Mouse (Mus musculus) forebrain, embryonic 13.5 days (tissue): ENCODE results near the gene Pde4d. TPM values are rescaled to one million over a fixed set of nuclear protein-coding genes. Genes with fewer than 3 reads are reported as not detected.

Experiments
- ATAC-seq: fragments of 200-750 bp; cut with Nextera tagmentation; 2 replicates; pipeline ENCODE4 v1.8.0; 2017
- H3K27ac ChIP-seq: fragments of 300-500 bp; sonication (generic); 2 replicates; pipeline ENCODE4 v1.5.1; 2015; ENCODE audit warnings: inconsistent platforms, mild to moderate bottlenecking, moderate library complexity
- H3K27me3 ChIP-seq: fragments of 300-500 bp; sonication (generic); 2 replicates; pipeline ENCODE4 v1.6.1; 2015; ENCODE audit warnings: mild to moderate bottlenecking, inconsistent platforms
- H3K36me3 ChIP-seq: fragments of 300-500 bp; sonication (generic); 2 replicates; pipeline ENCODE4 v1.6.1; 2015; ENCODE audit warnings: mild to moderate bottlenecking, inconsistent platforms; ENCODE audit not compliant: poor library complexity, severe bottlenecking
- H3K4me1 ChIP-seq: fragments of 300-500 bp; sonication (generic); 2 replicates; pipeline ENCODE4 v1.6.1; 2015; ENCODE audit warnings: inconsistent platforms
- H3K4me2 ChIP-seq: fragments of 300-500 bp; sonication (generic); 2 replicates; pipeline ENCODE4 v1.6.1; 2015; ENCODE audit warnings: inconsistent platforms, mild to moderate bottlenecking, moderate library complexity
- H3K4me3 ChIP-seq: fragments of 300-500 bp; sonication (generic); 2 replicates; pipeline ENCODE4 v1.5.1; 2015; ENCODE audit warnings: mild to moderate bottlenecking, inconsistent platforms
- H3K9ac ChIP-seq: fragments of 300-500 bp; sonication (generic); 2 replicates; pipeline ENCODE4 v1.6.1; 2015; ENCODE audit warnings: mild to moderate bottlenecking, inconsistent platforms
- H3K9me3 ChIP-seq: fragments of 300-500 bp; sonication (generic); replicated peaks from 2 replicates; pipeline ENCODE4 v1.6.1; 2016; ENCODE audit warnings: inconsistent platforms
- WGBS: fragments of 180-500 bp; shearing (Covaris S2); methylation state at CpG from one replicate; pipeline ENCODE4 v1.1.7; 2015; 5-methylcytosine and 5-hydroxymethylcytosine counted together
- polyA plus RNA-seq: library from polyadenylated mRNA; unstranded; fragments of >200 nt; fragmentation: Nextera tagmentation; extraction: Ambion mirVana; gene quantifications from 2 replicates; pipeline ENCODE4 v1.2.1, GENCODE M21; 2015

Pde4d gene
- polyA plus RNA-seq, 1 experiment from 2014 or later: 11.9 TPM

DNA sequence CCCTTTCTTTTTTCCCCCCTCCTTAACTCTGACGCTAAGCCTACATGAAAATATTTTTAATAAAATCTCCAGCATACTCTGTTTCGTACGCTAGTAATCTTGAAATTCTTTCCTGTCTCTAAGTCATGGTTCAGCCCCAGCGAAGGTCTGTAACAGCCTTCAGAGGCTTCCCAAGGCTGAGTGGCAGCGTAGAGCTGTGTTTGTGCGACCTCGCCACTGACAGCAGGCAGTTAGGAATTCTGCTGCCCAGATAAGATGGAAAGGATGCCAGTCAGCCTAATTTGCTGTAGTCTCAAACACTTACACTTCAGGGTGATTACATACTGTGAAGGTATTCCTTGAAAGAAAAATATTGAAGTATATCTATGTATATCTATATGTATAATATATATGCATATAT, 371.5 kb downstream of the Pde4d start:
- no peaks in the 10 kb centered on the region for H3K4me1 ChIP-seq
- H3K4me2 ChIP-seq: no peak overlapping the region
- no peaks in the 10 kb centered on the region for H3K9me3 ChIP-seq
- no peak overlapping the region for H3K27ac ChIP-seq
- no peaks in the 10 kb centered on the region for H3K36me3 ChIP-seq
- no peak overlapping the region for H3K9ac ChIP-seq
- H3K27me3 ChIP-seq: no peaks in the 10 kb centered on the region
- ATAC-seq: no peak
- WGBS: 92% methylated on average over 7 of the region's 7 CpGs
- no peak overlapping the region for H3K4me3 ChIP-seq

DNA sequence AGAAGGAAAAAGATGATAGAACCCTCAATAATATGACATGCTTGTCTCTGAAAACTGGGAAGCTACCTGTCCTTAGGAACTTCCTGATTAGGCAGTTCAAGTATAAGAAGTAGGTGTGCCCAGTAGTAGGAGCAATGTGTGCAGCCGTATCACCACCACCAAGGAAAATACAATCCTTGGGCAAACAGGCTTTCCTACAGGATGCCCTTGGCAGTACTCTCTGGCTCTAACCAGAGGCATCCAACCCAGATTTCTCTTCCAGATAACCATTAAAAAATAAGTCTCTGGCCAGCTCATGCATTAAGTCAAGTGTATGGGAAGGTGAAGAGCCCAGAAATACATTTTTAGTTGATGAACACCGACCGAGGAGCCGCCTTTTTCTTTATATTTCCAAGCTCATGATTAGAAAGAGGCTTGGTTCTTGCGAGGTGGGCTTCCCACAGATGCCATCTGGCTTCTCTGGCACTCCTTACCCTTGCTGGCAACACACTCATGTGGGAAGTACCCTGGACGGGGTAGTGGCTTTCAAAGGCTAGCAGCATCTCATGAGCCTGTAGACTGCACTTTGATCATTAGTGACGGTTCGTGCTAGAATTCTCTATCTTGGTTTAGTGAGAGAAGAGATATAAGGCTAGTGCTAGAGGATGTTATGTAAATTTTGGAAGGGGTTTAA, 375.0 kb downstream of the Pde4d start:
- WGBS: 89% methylated on average over 8 of the region's 8 CpGs
- no peaks in the 10 kb centered on the region for H3K9me3 ChIP-seq
- H3K4me3 ChIP-seq: no peak overlapping the region
- no peaks in the 10 kb centered on the region for H3K4me1 ChIP-seq
- H3K27ac ChIP-seq: no peak overlapping the region
- ATAC-seq: no peak
- no peak overlapping the region for H3K9ac ChIP-seq
- H3K4me2 ChIP-seq: no peak overlapping the region
- no peaks in the 10 kb centered on the region for H3K27me3 ChIP-seq
- H3K36me3 ChIP-seq: no peaks in the 10 kb centered on the region

DNA sequence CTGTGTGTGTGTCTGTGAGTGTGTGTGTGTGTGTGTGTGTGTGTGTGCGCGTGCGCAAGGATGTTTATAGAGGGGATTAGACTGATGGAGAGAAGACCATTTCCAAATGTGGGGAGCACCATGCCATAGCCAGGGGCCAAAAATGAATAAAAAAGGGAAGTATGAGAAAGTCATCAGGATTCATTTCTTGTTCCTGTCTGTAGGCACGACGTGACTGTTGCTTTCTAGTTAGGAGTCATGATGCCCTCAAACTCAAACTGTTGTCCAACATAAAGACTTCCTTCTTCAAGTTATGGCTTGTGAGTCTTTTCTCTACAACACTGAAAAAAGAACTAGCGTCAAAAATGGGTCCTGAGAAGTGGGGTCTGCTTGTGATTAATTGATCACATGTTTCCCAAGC, 375.8 kb downstream of the Pde4d start:
- Histone ChIP-seq H3K27me3 (no peaks in the 10 kb centered on the region), H3K4me2 (no peak overlapping the region), H3K4me1 (no peaks in the 10 kb centered on the region), H3K9ac (no peak overlapping the region), H3K27ac (no peak overlapping the region), H3K36me3 (no peaks in the 10 kb centered on the region), H3K4me3 (no peak overlapping the region), H3K9me3 (no peaks in the 10 kb centered on the region)
- WGBS: 94% methylated on average over 6 of the region's 6 CpGs
- ATAC-seq: no peak

DNA sequence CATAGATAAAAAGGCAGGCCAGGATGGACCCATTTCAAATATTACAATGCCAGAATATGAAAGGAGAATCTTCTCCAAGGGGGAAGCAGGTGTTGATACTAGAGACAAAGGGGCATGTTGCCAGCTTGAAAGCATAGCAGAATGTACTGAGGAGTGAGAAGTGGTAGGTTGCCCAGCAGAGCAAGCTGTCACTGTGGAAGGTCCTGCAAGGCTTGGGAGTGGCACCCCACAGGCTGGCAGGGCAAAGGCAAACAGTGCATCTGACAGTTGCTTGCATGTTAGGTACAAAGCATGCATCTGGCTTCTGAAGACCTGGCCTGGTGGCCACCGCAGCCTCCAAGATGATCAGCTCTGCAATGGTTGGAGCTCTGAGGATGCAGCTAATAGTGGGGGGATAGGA, 384.4 kb downstream of the Pde4d start:
- Histone ChIP-seq H3K9ac (no peak overlapping the region), H3K4me3 (no peak overlapping the region), H3K4me1 (no peaks in the 10 kb centered on the region), H3K9me3 (no peaks in the 10 kb centered on the region), H3K27ac (no peak overlapping the region), H3K4me2 (no peak overlapping the region), H3K27me3 (no peaks in the 10 kb centered on the region), H3K36me3 (no peaks in the 10 kb centered on the region)
- no peak for ATAC-seq
- WGBS: 94% methylated on average over 1 of the region's 1 CpGs

DNA sequence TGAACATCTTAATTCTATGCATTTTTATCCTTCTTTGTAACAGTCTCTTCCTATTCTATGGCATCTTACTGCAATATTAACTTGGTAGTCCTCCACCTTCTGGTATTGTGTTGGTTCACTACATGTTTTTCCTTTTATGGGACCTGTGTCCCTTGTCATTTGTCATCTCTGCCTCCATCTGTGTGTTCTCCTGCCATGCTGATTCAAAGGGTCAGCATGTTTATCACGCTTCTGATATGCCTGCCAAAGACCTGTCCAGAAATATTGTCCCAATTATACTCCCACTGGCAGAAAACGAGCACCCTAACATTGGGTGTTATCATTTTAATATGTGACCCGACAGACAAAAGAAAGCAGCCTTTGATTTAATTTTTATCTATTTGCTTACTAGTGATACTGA, 386.6 kb downstream of the Pde4d start:
- H3K36me3 ChIP-seq: no peaks in the 10 kb centered on the region
- H3K9ac ChIP-seq: no peak overlapping the region
- no peak for ATAC-seq
- H3K4me1 ChIP-seq: no peaks in the 10 kb centered on the region
- no peak overlapping the region for H3K4me2 ChIP-seq
- H3K4me3 ChIP-seq: no peak overlapping the region
- no peaks in the 10 kb centered on the region for H3K27me3 ChIP-seq
- no peak overlapping the region for H3K27ac ChIP-seq
- H3K9me3 ChIP-seq: no peaks in the 10 kb centered on the region
- 81% methylated on average over 3 of the region's 3 CpGs for WGBS

DNA sequence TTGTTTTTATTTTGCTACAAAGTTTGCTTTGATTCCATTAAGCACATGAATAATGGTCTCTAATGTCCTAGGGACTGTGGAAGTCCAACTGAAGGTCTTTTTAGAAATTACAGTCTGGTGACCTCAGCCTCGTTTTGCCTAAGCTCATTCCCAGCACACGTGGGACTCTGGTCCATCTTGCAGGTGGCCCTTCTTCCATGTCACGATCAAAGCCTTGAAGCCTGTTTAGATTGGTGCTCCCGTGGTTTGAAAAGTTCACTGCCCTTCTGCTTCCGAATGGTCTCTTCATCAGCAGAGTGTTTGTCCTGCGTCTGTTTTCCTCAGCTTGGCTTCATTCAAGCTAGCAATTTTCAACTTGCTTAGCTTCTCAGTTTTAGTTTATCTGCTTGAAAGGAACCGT, 389.4 kb downstream of the Pde4d start:
- Histone ChIP-seq H3K9me3 (no peaks in the 10 kb centered on the region), H3K4me1 (no peaks in the 10 kb centered on the region)

DNA sequence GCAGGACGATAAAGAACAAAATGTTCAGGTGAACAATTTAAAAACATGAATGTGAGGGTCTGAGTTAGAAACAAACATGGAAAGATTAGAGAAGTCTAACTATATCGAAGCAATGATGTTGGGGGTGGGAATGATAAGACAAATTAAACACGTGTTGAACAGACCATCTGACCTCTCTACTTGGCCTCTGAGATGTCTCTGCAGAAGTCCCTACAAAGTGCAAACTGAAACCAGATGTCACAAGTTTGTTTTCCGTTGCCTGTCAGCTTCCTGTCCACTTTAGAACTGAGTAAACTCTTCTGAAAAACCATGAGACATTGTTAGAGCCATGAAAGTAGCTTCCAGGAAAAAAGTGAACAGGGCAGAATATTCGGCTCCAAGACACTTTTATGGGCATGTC, 404.3 kb downstream of the Pde4d start:
- Histone ChIP-seq H3K9ac (no peak overlapping the region), H3K4me3 (no peak overlapping the region), H3K9me3 (no peaks in the 10 kb centered on the region), H3K4me2 (no peak overlapping the region), H3K36me3 (no peaks in the 10 kb centered on the region), H3K27ac (no peak overlapping the region), H3K4me1 (no peaks in the 10 kb centered on the region), H3K27me3 (no peaks in the 10 kb centered on the region)
- WGBS: 84% methylated on average over 5 of the region's 5 CpGs
- no peak for ATAC-seq

More for the DNA sequence above, 389.4 kb downstream of the Pde4d start:
- WGBS: 62% methylated on average over 7 of the region's 7 CpGs
- no peak overlapping the region for H3K9ac ChIP-seq
- no peak overlapping the region for H3K4me2 ChIP-seq
- no peaks in the 10 kb centered on the region for H3K27me3 ChIP-seq
- no peak overlapping the region for H3K4me3 ChIP-seq
- no peak overlapping the region for H3K27ac ChIP-seq
- no peaks in the 10 kb centered on the region for H3K36me3 ChIP-seq
- ATAC-seq: no peak

DNA sequence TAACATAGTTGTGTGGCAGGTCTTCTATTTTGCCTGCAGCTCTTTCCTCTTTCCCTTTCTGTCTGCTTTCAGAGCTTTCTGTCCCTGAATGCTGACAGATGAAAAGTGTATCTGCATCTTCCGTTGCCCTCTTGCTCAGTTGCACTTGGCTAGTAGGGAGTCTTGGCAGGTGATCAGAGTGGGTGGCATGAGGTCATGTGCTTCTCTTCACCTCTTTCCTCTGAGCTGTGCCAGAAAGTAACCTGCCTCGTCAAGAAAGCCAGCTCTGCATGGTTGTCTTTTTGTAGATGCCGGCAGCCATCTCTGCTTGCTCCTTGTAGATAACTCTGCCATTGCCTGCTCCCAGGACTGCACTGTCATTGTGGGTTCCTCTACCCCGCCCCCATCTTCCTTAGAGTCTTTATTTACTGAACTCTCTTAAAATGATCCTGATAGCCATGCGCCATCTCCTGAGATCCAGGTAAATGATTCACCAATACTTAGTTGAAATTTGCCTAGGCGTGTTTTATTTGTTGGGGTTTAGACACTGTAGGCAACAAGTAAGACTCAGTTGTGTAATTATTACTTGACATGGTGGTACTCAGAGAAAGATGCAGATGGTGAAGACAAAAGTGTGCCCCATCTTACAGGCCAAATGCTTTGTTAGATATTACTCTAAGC, 407.2 kb downstream of the Pde4d start:
- ATAC-seq: no peak
- Histone ChIP-seq H3K9me3 (no peaks in the 10 kb centered on the region), H3K27me3 (no peaks in the 10 kb centered on the region), H3K4me1 (no peaks in the 10 kb centered on the region), H3K27ac (no peak overlapping the region), H3K36me3 (no peaks in the 10 kb centered on the region), H3K4me2 (no peak overlapping the region), H3K9ac (no peak overlapping the region), H3K4me3 (no peak overlapping the region)
- 84% methylated on average over 6 of the region's 6 CpGs for WGBS

DNA sequence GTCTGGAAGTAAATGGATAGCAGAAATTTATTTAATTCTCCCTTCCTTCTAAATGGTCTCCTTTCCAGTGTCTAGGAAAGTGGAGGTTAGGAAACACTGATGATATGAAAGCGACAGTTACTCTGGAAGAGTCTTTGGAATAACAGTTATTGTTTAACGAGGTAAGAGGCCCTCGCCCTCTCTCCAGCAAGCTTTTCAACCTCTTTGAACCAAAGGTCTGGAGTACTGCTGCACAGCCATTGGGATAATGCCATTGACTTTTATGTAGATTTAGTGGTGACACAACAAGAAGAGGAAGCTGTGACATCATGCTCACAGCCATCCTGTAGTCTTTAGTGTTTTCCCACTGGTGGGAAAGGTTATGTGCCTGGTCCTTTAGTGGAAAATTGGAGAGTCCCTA, 409.6 kb downstream of the Pde4d start:
- ATAC-seq: no peak
- no peak overlapping the region for H3K27ac ChIP-seq
- H3K27me3 ChIP-seq: no peaks in the 10 kb centered on the region
- H3K36me3 ChIP-seq: no peaks in the 10 kb centered on the region
- no peaks in the 10 kb centered on the region for H3K9me3 ChIP-seq
- H3K4me1 ChIP-seq: no peaks in the 10 kb centered on the region
- WGBS: 82% methylated on average over 3 of the region's 3 CpGs
- no peak overlapping the region for H3K4me2 ChIP-seq
- no peak overlapping the region for H3K4me3 ChIP-seq
- H3K9ac ChIP-seq: no peak overlapping the region

DNA sequence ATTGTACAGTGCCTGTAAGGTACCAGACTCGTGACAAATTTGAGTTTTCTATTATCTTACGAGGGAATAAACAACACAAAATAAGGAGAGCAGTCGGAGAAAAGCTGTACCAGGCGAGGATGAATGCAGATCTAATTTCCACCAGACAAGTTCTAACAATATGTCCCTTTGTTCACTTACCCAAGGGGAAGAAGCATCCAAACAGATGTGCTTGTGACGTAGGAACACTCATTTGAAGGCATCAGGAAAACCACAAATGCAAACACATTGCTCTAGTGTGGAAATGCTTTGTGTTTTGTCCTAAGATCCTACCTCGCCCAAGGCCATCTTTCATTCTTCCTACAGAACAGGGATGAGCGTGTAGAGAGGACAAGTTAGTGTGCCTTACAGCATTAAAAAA, 411.0 kb downstream of the Pde4d start:
- Histone ChIP-seq H3K27me3 (no peaks in the 10 kb centered on the region), H3K4me2 (no peak overlapping the region), H3K27ac (no peak overlapping the region), H3K4me1 (no peaks in the 10 kb centered on the region), H3K9me3 (no peaks in the 10 kb centered on the region), H3K9ac (no peak overlapping the region), H3K36me3 (no peaks in the 10 kb centered on the region), H3K4me3 (no peak overlapping the region)
- no peak for ATAC-seq
- 77% methylated on average over 7 of the region's 7 CpGs for WGBS

DNA sequence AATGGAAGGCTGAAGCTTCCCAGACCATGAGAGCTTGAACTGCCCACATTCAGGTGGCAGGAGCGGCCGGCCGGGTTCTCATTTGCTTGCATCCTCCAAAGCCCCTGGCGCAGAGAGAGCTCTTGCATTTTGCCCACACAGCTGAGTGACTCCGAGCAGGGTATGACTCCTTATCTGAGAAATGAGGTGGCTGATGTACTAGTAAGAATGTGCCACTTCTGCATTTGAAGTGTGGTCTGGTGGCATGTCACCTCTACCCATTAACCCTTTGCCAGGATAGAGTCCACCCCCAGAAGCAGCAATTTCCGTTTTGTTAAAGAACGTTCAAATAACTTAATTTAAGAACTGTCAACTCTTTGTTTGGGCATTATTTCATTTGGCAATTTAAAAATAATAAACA, 412.0 kb downstream of the Pde4d start:
- WGBS: 94% methylated on average over 7 of the region's 7 CpGs
- H3K9ac ChIP-seq: no peak overlapping the region
- H3K27ac ChIP-seq: no peak overlapping the region
- no peaks in the 10 kb centered on the region for H3K4me1 ChIP-seq
- no peaks in the 10 kb centered on the region for H3K27me3 ChIP-seq
- no peak for ATAC-seq
- H3K36me3 ChIP-seq: no peaks in the 10 kb centered on the region
- no peak overlapping the region for H3K4me3 ChIP-seq
- H3K9me3 ChIP-seq: no peaks in the 10 kb centered on the region
- no peak overlapping the region for H3K4me2 ChIP-seq

DNA sequence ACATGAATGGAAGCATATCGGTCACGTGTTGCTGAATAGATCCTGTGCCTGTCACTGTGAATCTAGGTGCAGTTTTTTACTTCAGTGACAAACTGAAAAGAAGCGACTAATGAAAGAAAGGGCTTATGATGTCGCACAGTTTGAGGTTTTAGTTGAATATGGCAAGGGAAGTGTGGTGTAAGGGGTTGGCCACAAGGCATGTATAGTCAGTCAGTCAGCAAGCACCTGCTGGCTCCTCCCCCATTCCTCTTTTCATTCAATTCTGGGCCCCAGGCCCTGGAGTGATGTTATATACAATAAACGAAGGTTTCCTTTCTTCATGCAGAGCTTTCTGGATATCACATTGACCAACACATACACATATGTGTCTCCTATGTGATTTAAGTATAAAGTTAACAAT, 412.4 kb downstream of the Pde4d start:
- Histone ChIP-seq H3K36me3 (no peaks in the 10 kb centered on the region), H3K4me2 (no peak overlapping the region), H3K4me3 (no peak overlapping the region), H3K9ac (no peak overlapping the region), H3K4me1 (no peaks in the 10 kb centered on the region), H3K27ac (no peak overlapping the region), H3K9me3 (no peaks in the 10 kb centered on the region), H3K27me3 (no peaks in the 10 kb centered on the region)
- WGBS: 76% methylated on average over 5 of the region's 5 CpGs
- no peak for ATAC-seq

DNA sequence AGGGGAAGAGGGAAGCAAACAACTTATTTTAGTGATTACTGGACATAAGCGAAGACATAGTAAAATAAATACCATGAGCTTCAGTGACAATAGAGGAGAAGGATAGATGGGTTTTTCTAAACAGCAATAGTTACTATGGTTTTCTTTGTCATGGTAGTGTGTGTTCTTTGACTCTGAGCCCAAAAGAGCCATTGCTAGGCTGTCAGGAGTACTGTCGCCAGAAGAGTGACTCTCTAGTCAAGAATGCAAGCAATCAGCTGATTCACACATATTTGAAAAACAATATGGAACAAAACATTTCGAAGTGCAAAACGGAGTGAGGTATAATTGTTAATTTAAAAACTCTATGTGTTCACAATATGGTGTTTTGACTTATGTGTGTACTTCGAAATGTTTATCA, 450.4 kb downstream of the Pde4d start:
- Histone ChIP-seq H3K36me3 (no peaks in the 10 kb centered on the region), H3K27me3 (no peaks in the 10 kb centered on the region), H3K9me3 (no peaks in the 10 kb centered on the region), H3K4me2 (no peak overlapping the region), H3K4me1 (no peaks in the 10 kb centered on the region), H3K9ac (no peak overlapping the region), H3K4me3 (no peak overlapping the region), H3K27ac (no peak overlapping the region)
- no peak for ATAC-seq
- WGBS: 89% methylated on average over 5 of the region's 5 CpGs
